Mouse (Mus musculus): ENCODE results near the gene Man1c1.
A peak's percentile ranks its signal among the peaks of the same experiment; 100 is the strongest.

Man1c1 gene

DNA sequence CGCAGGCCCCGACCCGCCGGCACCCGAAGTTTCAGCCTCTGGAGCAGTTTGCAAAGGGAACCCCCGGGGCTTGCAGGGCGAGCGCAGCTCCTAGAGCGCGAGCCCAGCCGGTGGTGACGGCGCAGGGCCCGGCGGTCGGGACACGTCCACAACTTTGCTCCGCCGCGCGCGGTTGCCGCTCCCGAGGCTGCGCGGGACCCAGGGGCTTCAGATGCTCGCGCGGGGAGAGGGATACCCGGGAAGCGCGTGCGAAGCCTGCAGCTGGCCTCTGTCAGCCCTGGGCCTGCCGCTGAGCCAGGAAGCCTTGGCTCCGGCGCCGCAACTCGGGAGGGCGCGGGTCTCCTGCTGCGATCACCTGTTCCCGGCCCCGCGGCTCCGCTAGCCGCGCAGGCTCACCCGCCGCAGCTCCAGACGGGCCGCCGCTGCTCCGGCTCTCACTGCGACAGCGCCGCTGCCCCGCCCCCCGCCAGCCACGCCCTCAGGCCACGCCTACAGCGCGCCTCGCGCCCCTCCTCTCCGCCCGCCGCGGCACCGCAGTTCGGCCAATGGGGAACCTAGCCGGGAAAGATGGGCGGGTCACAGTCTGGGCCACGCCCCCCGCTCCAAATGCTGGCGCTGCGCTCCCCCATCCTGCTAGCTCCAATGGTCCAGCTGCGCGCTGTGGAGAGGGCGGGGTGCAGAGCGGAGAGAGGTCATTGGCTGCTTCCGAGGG is at the start of gene Man1c1:
Man1c1 (minus strand) TSS at position 456 of the 712 bp plus-strand sequence.
- peak; percentile 100 for DNase-seq (ENCODE audit: inconsistent ontology term)

DNA sequence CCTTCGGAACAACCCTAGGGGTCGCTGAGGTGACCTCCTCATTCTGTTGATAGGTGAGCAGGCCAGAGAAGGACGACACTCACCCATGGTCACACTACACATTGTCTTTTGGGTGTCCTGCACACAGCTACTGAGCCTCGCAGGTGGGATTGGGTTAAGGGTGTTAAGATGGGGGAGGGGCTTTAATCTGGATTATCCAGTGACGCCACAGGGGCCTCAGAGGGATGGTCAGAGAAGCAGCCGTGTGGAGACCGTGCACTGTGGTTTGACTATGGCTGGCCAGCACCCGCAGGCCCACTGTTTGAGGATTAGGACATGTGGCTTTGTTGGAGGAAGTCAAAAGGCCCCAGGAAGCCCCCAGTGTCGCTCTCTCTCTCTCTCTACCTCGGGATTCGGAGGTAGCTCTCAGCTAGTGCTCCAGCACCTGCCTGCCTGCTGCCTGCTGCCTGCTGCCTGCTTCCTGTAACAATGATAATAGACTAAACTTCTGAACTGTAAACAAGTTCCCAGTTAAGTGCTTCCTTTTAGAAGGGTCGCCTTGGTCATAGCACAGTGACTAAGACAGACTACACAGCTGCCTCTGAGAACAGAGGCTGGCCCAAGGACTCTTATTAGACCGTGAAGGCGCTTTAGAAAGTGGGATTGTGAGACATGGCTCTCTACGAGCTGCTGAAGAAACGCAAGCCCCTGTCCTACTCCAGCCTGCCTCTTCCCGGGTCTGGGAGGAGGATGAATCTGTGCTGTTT is 49.6 kb upstream of the Man1c1 start:
- DNase-seq (ENCODE audit: inconsistent ontology term), result no peak

DNA sequence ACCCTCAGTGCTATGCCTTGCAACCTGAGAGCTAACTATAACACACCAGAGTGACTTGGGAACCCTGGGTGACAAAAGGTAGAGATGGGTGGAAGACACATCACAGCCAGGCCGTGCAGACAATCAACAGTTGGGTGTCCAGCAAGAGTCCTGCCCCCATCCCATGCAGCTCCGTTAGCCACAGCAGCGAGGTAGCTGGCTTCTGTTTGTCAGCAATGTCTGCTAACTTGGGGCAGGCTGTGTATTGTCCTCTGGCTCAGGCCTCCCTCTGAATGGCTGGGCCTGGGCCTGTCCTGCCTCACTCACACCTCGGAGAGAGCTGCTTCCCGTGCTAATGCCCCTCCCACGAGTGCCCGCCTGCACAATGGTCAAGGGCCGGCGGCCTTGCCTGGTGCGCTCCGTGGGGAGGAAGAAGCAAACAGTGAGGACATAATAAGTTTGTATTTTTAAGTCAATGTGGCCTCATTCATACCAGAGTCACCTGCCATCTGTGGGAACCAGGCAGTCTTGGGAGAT is 48.9 kb upstream of the Man1c1 start:
- DNase-seq (ENCODE audit: inconsistent ontology term), result no peak

DNA sequence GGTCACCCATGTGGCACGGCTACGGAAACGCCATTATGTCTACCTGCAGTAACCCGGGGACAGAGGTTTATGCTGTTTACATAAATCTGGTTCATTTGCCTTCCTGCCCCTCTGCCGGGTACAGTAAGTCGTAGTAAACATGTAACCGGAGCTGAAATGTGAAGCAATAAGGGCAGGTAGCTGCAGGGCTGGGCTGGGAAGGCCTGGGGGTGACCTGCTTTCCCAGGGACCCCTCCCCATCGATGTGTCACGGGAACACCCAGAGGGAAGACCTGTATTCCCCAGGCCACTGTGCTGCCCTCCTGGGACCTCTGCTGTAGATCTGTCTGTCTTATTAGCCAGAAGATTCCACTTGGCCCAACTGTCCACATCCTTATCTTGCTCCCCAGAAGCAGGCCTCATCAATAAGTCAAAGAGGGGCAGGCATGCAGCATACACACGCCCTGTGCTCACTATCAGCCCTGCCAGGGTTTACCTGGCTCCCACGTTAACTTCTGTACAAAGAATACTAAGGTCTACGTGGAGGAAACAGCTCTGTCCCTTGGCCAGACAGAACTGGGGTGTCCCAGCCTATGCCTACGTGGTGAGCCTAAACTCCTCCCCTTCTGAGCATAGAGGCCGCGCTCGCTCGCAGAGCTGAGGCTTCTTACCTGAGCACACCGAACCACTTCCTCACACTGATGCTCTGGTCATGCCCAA is 47.7 kb upstream of the Man1c1 start:
- no peak for DNase-seq (ENCODE audit: inconsistent ontology term)

DNA sequence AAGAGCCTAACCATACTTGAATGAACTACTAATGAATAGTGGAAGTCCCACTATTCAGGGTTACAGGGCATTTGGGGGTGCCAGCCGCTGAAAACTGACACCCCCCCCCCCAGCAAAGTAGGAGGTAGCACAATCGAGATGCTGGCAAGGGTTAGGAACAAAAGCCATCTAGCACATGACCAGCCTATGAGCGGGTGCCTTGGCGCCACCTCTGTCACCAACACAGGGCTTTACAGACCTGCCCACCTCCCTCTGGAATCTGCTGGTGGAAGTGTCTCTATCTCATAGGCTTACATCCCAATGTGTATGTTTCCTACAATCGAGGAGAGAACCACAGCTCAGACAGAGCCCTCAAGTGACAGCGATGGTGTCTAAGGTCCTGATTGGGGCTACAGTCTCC is 46.7 kb upstream of the Man1c1 start:
- DNase-seq (ENCODE audit: inconsistent ontology term), result no peak

DNA sequence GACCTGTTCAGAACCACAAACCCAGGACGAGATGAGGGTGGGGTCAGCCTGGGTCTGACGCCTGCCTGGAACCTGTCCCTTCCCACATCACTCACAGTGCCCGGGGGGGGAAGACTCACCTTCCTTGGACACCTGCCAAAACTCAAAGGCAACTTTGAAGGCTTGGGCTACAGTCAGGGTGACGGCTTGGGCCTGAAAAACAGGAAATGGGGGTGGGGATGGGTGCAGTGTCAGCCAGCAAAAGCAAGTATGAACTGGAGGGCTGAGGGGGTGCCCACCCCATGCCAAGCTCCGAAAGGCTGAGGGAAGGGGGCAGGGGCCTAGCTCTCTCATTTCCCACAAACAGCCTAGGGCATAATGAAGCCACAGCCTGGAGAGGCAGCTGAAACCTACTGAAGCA is 46.2 kb upstream of the Man1c1 start:
- no peak for DNase-seq (ENCODE audit: inconsistent ontology term)

DNA sequence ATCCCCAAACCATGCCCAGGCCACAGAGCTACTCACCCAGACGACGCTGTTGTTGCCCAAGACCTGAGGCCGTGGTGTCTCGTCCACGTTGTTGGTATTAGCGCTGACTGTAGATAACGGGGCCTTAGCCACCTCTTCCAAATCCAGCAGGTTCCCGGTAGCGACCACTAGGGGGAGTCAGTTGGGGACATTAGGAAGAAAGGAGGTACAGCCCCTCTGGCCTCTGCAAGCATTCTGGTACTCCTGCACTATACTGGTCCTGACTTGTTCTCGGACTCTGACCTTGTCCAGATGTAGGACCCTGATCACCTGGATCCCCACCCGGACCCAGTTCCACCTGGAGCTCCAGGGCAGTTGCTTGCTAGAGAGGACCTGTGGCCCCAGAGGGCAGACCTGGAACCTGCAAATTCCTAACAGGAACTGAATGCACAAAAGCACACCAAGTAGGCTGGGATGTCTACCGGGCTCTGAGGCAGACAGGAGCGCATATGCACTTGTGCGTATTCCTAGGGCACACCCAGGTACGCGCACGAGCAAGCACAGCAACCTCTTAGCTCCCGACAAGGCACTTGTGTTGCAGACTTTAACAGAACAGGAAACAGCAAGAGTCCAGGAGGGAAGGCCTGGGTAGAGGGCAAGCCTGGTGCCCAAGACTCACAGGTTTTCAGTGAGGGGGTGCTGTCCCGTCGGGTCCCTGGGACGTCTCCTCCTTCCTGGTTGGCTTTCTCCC is 45.4 kb upstream of the Man1c1 start:
- DNase-seq (ENCODE audit: inconsistent ontology term), result no peak

DNA sequence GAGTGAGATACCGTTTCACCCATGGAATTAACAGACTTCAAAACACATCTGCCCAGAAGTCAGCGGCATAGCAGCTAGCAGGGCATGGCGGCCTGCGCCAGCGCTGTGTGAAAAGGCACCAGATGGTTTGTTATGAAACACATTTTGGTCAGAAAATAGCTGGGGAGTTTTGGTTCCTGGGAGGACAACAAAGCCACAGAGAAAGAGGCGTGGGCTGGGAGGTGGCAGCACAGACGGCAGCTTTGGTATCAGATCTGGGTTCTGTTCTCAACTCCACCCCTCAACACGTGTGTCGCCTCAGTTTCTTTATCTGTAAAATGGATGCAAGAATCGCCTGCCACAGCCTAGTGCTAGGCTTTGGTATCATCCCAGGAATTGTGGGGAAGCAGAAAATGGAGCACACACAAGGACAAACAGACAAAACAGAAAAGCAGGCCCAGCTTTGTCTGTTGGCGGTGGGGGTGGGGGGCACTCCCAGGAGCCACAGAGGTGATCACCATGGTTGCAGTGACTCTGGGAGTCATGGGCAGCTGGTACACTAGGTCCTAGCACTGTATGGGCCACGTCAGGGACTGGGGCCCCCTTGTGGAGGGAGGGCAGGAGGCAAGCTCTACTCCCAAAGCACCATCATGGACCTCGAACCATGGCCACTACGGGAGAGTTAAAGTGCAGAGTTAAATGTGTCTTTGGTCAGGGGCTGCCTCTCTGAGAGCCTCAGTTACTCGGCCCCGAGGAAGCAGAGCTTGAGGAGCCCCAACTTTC is 42.0 kb upstream of the Man1c1 start:
- no peak for DNase-seq (ENCODE audit: inconsistent ontology term)

DNA sequence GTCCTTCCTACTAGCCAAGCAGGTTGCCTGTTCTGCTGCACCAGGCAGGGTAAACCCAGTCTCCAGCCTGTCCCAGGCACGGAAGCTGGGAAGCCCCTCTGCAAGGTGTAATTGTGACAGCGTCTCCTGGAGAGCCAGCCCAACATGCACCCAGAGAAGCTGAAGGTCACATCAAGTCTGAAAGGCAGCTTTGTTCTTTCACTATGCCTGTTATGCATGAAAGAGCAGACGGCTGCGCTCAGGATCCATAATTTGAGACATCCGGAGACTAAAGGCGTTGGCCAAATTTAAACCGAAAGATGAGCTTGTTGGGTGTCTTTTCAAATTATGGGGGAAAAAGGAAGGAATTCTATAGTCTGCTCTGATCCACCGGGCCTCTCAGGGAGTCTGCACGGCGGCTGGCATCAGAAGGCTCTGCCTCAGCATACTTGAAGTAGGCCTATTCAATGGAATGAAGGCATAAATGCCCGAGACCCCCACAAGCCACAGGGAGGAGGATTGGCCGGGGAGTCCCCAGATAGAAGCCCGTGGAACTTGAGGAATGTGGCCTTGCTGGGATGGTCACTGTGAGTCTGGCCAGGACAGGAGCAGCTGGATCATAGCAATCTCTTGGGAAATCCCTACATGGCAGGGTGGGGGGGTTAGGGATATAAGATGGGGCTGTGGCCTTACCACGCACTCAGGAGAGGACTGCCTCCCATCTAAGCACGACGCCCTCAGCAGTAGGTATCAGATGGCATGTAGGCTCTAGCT is 40.0 kb upstream of the Man1c1 start:
- peak; percentile 86 for DNase-seq (ENCODE audit: inconsistent ontology term)

DNA sequence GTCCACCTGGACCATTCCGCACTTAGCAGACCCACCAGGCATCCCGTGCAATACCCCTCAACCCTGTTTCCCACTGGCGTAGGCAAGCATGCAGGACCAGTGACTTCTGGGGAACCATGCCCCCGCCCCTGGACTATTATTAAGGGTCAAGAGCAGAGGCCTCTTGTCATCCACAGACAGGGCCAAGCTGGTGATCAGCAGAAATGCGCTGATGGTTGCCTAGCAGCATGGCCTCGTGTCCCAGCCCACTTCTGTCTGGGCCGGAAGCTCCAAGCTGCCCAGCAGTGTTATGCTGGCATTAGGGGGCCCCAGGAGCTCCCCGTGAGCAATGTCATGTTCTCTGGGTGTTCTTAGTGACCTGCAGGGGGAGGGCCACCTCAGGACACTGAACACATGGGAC is 37.9 kb upstream of the Man1c1 start:
- DNase-seq (ENCODE audit: inconsistent ontology term), result no peak

DNA sequence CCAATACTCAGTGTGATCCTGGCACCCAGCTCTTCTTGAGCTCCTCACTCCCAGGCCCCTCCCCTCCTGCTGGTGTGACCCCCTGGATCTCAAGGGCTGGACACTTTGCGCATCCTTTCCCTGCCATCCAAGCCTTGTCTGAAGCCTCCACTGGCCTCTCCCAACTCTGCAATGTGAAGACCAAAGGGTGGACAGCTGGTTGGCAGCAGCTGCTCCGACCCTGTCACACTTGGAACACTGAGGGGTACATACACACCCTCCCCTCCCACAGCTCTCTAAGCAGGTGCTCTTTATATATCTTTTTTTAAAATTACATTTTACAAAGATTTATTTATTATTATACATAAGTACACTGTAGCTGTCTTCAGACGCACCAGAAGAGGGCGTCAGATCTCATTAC is 36.1 kb upstream of the Man1c1 start:
- DNase-seq (ENCODE audit: inconsistent ontology term), result no peak

DNA sequence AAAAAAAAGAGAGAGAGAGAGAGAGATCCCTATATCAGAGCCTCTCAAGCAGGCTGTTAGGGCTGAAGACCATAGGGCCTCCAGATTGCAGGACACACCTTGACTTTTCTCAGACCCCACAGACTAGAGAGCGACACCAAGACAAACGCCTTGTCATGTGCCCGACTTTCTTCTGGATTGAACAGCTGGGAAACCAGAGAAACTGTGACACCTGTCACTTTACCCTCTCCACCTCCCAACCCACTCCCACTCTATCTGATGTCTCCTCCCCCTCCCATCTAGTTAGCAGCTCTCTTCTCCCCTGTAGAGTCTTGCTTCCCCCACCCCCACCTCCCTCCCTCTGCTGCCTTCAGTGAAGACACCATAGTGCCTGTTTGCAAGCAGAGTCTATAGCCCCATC is 35.4 kb upstream of the Man1c1 start:
- DNase-seq (ENCODE audit: inconsistent ontology term), result no peak

DNA sequence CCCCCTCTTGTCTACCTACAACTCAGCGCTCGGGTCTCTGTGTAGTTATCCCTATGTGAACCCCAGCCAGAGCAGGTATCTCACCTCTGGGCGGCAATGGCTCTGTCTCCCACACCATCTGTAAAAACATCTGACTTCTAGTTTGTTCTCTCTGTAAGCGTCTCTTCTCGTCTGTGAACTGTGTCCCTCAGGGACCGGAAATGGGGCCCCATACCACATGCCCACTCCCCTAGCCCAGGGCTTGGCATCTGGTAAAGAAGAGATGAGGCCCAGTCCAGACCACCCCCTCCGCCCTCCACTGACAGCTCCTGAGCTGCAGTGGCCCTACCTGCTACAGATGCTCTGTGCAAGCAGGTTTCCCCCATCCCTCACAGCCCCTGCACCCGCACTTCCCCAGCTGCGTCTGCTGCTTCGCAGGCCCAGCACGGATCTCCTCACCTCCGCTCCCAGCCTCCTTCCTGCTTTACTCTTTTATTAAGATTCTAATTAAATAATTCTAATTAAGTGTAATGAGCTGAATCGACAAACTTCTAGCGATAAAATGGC is 33.3 kb upstream of the Man1c1 start:
- DNase-seq (ENCODE audit: inconsistent ontology term), result no peak

DNA sequence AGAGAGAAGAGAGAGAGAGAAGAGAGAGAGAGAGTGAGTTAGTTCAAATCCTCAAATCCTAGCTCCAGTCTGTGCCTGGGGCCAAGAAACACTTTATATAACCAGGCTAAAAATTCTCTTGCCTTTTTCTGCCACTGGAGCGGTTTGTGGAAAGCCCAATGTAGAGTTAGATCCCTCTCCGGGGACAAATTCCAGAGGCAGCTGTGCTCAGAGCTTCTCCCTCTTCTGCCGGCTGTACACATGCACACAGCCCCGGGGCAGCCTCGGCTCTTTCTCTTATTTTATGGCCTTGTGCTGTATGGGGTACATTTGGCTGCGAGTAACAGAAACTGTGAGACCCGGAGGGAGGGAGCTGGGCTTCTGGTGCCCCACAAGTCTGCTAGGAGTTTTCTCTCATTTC is 32.1 kb upstream of the Man1c1 start:
- DNase-seq (ENCODE audit: inconsistent ontology term), result no peak

DNA sequence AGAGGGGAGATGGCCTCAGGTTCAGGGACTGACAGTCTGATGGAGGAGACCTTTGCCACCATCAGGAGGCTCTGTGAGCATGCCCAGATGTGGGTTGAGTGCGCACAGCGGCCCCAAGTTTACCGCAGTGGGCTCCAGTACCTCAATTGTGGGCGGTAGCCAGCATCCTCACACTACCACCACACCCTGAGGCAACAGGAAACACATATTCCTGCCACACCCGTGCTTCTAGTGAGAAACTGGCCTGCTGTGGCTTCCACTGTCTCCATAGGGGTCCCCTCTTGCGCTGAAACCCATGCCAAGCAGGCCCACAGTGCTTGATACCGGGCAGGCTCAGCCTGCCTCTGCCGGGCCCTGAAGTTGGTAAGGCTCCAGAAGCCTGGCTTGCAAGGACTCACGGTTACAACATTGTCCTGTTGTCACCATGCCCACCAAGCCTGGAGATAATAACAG is 30.6 kb upstream of the Man1c1 start:
- no peak for DNase-seq (ENCODE audit: inconsistent ontology term)

DNA sequence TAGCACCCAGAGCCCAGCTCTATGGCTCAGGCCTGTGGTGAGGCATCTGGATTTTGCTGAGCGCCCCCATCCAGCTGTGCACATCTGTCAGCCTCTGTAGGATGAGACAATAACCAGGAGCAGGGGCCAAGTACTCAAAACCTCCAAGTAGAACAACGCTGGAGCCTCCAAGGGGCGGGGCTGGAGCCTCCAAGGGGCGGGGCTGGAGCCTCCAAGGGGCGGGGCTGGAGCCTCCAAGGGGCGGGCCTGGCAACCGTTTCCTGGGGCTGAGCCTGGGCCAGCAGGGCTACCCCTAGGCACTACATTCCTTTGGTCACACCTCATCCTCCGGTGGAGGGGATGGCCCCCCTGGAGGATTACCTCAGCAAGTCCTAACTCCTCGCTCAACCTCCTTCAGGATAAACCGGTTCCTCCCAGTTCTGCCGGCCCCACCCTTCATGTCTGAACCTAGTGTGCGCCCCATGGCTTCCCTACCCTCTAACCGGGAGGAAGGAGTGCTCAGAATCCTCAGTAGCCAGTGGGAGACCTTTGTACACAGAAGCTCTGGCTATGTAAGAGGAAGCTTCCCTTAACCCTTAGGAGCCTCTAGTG is 30.0 kb upstream of the Man1c1 start:
- DNase-seq (ENCODE audit: inconsistent ontology term), result no peak

DNA sequence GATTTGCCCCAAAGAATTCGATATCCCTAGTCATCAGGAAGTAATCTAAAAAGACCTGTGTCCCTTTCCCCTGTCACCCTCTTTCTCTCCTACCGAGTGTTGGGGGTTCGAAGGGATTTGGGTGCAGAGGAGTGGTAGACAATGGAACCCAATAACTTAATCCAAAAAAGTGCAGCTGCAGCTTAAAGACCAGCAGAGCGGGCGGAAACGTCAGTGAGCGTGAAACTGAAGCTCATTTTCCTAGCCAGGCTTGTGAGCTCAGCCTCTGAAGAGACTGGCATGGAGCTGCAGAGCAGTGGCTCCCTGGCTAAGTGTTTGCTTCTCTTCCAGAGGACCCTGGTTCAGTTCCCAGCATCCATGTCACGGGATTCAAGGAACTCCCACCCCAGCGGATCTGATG is 29.3 kb upstream of the Man1c1 start:
- no peak for DNase-seq (ENCODE audit: inconsistent ontology term)

DNA sequence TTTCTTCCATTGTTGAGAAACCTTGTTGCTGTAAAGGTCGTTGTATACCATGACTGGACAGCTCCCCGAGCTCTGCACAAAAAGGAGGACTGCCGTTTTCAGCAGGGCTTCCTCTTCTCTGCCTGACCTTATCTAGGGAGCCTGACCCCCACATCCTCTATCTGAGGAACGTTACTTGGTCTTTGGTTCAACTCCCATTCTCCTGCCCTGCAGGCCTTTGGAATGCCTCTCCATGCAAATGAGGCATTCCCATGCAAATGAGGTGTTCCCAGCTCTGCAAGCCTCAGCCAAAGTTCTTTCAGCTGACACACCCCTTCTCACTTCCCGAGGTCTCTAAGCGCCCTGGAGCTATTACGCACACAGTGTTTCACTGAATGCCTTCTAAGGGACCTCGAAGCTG is 26.0 kb upstream of the Man1c1 start:
- no peak for DNase-seq (ENCODE audit: inconsistent ontology term)

DNA sequence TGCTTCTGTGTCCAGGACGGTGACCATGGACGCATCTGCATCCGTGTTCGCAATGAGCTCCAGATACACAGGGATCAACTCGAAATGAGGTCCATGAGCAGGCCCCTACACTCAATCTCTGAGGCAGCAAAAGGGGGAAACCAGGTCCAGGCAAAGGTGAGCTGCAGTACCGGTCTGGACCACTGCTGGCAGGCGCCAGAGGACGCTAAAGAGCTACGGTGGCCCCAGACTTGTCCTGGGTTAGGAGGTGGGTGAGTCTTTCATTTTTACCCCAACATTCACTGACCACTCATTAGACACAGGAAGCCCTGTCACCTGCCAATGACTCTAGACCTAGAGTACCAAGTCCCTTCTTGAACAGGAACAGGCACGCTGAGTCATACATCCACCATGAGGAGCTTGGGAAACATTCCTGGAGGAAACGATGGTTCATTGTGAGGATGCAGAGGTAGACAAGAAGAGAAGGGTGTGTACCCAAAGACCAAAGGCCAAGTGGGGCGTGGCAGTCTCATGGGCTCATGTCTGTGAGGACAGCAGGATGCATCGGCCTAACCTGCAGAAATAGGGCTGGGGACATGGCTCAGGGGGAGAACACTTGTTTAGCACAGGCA is 21.8 kb upstream of the Man1c1 start:
- DNase-seq (ENCODE audit: inconsistent ontology term), result no peak
